Mouse (Mus musculus) embryo, embryonic 10.5 days (tissue): Measurements from ENCODE around the gene Gm49359.
"Not testable (repeated sequence)": the region's sequence is repeated elsewhere in the genome, so short reads cannot be mapped to it uniquely, and the experiment has no call there.

Experiments used
- DNase-seq: peaks from one replicate; pipeline ENCODE4 v3.0.0-alpha.2; 2015; ENCODE audit warnings: low spot score

Gm49359 gene

DNA sequence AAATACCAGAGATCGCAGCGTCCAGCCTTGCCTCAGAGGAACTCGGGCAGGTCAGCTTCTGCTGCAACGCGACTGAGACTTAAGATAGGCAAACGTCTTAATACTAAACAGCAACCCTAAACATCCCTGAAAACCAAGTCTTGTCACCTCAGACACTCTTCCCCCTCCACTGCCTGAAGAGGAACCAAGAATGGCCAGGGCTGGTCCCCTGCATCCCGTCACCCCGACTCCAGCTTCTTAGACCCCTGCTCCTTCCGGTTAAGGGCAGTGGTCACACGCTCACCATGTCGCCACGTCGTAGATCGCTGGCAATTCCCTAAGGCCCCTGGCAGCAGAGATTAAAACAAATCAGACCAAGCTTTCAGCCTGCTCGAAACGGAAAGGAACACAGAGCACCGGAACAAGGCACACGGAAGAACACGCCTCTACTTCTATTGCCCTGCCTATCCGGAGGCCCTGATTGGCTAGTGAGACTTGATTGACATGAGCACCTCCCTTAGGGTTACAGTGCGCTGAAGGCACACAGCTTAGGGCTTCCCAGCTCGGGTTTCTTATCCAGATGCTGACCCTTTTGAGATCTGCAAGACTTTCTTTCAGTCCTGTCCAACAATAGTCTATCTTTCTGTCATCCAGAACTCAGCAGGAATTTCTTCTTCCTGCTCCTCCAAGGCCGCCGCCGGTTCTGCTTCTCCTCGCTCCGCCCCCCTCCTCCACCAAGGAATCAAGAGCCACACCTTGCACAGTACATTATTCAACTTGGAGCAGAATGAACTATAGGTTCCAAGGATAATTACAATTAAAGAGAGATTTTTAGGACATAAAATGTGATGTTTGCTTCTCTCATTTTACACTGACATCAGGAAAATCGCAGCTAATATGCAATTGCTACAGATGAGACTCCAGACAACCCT, at the start of gene Gm49359:
TSS of gene Gm49359 (minus strand) at position 409 of the 911 bp plus-strand sequence.
- peak; percentile 93 for DNase-seq

DNA sequence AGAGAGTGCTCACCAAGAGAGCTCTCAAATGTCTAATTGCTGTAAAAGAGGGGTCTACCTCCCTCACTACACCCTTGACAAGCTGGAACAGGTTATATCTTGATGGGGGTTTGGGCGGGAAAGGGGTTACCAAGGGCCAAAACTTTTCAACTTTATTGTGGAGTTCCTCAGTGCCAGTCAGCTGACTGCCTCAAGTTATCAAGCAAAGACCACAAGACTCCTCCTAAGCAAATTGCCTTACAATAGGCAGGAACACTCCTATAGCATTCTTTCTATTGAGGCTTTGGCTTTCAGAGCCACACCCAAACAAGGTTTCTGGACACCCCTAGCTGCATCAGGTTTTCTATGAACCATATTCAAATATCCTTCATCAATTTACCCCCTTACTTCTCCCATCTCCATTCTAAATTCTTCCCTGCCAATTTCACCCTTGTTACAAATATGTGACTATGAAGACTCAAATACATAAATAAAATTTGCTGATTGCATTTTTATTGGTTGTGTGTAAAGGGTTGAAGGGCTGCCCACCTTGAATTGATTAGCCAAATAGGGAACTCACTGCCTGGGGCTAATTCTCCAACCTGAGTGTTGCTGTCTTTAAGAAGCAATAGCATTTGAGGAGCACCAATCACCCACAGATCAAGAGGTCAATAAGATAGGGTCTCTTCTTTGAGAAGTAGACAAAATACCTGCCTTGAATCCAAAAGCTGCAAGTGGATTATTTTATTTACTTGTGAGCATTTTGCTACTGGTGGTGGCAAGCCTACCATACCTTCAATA, 44.2 kb upstream of the Gm49359 start:
- DNase-seq, result not testable (repeated sequence)

DNA sequence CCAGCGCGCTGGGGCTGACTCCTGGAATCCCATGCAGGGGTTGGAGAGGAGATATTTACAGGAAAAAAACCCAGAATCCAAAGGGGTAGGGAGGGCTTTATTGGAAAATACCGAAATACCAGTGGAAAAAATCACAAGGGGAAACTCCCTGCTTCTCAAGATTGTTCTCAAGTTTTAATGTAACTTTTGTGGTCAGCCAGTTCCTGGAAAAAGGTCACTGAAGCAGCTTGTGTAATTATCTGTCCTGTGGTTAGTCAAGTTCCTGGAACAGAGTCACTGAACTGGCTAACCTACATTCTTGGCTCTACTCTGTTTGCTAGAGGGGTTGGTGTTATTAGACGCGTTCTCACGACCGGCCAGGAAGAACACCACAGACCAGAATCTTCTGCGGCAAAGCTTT, 6.0 kb upstream of the Gm49359 start:
- DNase-seq, result not testable (repeated sequence)

DNA sequence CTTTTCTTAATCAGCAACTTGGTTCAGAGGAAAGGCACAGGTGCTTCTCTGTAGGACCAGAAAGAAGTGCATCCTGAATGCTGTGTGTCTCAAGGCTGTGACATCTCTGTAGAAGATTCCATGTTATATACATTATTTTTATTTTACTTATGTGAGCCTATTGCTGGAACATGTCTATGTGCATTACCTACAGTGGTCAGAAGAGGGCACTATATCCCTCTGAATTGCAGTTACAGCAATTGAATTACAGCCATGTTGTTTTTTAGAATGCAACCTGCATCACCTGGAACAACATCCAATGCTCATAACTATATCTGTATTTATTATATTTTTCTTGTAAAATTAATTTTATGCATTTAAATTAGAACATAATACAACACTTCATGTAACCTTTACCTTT, 3.3 kb upstream of the Gm49359 start:
- peak; percentile 51 for DNase-seq
